Mouse (Mus musculus): ENCODE measurements around the gene Spindoc. TPM values are rescaled to one million over a fixed set of nuclear protein-coding genes. Genes with fewer than 3 reads are reported as not detected.

Spindoc gene
- 1.0 TPM for polyA plus RNA-seq (2014; fragmentation: Illumina TruSeq; extraction: RNeasy Lipid Tissue Mini Kit (QIAGEN cat#74804); ENCODE audit: low read depth, low replicate concordance)

DNA sequence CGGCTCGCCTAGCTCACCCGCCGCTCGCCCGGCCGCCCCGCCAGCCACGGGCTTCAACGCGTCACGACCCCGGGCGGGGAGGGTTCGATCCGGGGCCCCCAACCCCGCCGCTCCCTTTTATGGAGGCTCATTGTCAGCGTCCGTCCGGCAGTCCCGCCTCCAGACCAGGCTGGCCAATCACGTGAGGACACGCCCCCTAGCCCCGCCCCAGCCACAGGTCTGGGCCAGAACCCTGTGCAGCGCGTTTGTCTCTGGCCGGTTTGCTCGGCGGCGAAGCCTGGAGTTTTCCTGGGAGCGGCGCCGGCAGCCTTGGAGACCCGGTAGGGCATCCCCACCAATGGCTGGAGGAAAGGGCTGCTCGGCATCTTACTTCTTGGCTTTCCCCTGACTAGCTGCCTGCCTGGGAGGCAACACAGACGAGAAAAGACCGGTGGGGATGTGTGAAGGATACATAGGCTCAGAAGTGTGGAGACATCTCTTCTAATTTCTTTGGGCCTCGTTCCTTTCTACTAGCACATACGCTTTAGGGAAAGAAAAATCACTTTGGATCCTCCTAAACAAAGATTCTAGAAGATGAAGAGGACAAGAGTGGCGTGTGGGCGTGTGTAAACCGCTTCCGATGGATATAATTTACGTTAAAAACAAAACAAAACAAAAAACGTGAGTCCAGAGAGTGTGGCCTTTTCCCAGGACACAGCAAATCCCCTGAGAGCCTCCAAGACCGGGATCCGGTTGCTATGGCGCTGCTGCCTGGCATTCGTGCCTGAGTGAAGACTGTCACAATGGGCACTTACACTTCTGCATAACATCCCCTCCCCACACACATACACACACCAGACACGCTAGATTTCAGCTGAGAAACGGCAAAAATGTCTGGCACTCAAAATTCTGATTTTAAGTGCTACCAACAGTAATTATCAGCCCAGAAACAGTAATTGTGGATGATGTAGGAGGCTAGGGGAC, at the start of gene Spindoc:
Gene Spindoc (minus strand): TSS at position 92 of the 963 bp plus-strand sequence.

DNA sequence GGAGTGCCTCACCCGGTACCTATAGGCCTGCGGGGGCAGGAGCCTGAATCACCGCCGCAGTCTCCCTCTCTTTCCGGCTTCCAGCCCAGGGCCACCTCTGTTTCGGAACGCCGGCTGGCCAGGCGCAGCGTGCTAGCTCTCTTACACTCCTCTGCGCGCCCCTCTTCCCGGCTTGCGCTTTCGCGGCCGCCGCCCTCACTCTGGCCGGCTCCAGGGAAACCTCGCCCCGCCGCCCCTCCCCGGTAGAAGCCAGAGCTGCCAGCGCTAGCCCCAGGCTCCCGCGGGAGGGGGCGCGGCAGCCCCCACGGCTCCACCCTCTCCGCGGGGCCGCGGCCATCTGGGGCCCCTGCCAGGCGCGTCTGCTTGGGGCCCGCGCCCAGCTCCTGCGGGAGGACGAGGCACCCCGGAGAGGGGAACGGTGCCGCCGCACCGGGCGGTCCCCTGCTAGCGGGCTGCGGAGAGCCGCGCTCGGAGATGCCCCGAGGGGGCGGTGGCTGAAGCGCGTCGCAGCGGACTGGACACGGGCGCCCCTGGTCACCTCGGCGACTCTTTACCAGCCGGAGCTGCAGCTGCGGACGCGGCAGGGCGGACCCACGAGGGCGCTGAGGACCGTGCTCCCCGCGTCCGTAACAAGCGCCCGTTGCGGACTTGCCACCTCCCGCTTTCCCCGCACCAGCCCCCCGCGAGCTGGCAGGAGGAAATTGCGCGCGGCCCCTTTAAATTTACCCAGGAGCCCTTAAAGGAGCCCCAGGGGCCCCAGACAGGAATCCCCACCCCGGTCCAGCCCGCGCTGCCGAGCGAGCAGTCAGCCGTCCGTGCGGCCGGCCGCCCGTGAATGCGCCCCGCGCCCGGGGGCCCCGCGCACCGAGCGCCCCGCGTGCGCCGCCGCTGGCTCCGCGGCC, 34.3 kb upstream of the Spindoc start, which contains the start of gene 2700081O15Rik:
Gene 2700081O15Rik (plus strand): TSS at position 792 of the 902 bp plus-strand sequence.

DNA sequence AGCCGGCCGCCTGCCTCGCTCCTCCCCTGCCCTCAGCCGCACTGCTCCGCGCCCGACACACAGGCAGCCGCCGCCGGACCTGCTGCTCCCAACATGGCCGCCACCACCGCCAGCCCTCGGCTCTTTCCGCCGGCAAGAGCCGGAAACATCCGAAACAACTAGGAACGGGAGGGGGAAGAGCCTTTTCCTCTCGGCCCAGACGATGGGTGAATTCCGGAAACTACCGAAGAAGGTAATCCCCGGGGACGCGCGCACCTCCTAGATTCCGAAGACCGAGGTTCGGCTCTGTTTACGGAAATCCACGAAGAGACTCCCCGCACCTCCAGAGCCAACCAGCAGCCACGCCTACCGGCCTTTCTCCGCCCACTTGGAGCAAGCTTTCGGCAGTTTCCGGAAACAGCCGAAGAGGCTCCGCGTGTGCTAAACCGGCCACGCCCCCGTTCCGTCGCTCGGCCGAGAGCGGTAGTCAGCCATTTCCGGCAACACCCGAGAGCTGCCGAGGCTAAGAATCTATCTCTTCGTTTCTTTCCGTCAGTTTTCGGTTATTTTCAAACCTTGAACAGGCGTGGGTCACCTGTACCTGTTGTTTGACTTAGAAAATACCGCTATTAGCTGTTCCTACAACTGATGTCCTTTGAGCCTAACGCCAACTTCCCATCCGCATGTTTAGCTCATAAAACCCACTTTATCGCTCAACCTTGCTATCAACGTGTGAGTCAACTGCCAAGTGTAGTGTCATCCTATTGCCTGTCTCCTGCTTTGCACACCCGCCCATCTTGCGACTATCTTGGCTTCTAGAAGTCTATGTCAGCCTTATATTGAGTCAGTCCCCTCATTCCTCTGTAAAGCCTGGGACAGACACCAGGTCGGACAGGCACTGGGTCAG, 41.0 kb downstream of the Spindoc start, which contains the start of gene Mark2:
Gene Mark2 (minus strand): TSS at position 349 of the 886 bp plus-strand sequence.

Other genes starting within 250 kb of the Spindoc start
- gene Otub1, start 176.7 kb downstream of the Spindoc start, polyA plus RNA-seq (2014; fragmentation: Illumina TruSeq; extraction: RNeasy Lipid Tissue Mini Kit (QIAGEN cat#74804); ENCODE audit: low read depth, low replicate concordance): 28.8 TPM
- 141 TPM for gene Cox8a, start 165.4 kb downstream of the Spindoc start, polyA plus RNA-seq (2014; fragmentation: Illumina TruSeq; extraction: RNeasy Lipid Tissue Mini Kit (QIAGEN cat#74804); ENCODE audit: low read depth, low replicate concordance)
- 12.0 TPM for gene Naa40, start 141.8 kb downstream of the Spindoc start, polyA plus RNA-seq (2014; fragmentation: Illumina TruSeq; extraction: RNeasy Lipid Tissue Mini Kit (QIAGEN cat#74804); ENCODE audit: low read depth, low replicate concordance)
- gene Rcor2, start 115.7 kb downstream of the Spindoc start, polyA plus RNA-seq (2014; fragmentation: Illumina TruSeq; extraction: RNeasy Lipid Tissue Mini Kit (QIAGEN cat#74804); ENCODE audit: low read depth, low replicate concordance): not detected
- 73.6 TPM for gene Mark2, start 41.1 kb downstream of the Spindoc start, polyA plus RNA-seq (2014; fragmentation: Illumina TruSeq; extraction: RNeasy Lipid Tissue Mini Kit (QIAGEN cat#74804); ENCODE audit: low read depth, low replicate concordance)
- gene 2700081O15Rik, start 34.6 kb upstream of the Spindoc start, polyA plus RNA-seq (2014; fragmentation: Illumina TruSeq; extraction: RNeasy Lipid Tissue Mini Kit (QIAGEN cat#74804); ENCODE audit: low read depth, low replicate concordance): 8.4 TPM
- gene Rtn3, start 100.3 kb upstream of the Spindoc start, polyA plus RNA-seq (2014; fragmentation: Illumina TruSeq; extraction: RNeasy Lipid Tissue Mini Kit (QIAGEN cat#74804); ENCODE audit: low read depth, low replicate concordance): 447 TPM
- 122 TPM for gene Atl3, start 111.0 kb upstream of the Spindoc start, polyA plus RNA-seq (2014; fragmentation: Illumina TruSeq; extraction: RNeasy Lipid Tissue Mini Kit (QIAGEN cat#74804); ENCODE audit: low read depth, low replicate concordance)
- gene Pla2g16, start 174.5 kb upstream of the Spindoc start, polyA plus RNA-seq (2014; fragmentation: Illumina TruSeq; extraction: RNeasy Lipid Tissue Mini Kit (QIAGEN cat#74804); ENCODE audit: low read depth, low replicate concordance): 12.6 TPM
- gene Lgals12, start 224.2 kb upstream of the Spindoc start, polyA plus RNA-seq (2014; fragmentation: Illumina TruSeq; extraction: RNeasy Lipid Tissue Mini Kit (QIAGEN cat#74804); ENCODE audit: low read depth, low replicate concordance): 49.4 TPM
- gene Hrasls5, start 229.5 kb upstream of the Spindoc start, polyA plus RNA-seq (2014; fragmentation: Illumina TruSeq; extraction: RNeasy Lipid Tissue Mini Kit (QIAGEN cat#74804); ENCODE audit: low read depth, low replicate concordance): not detected

Data from sigmoid colon, adult 10 weeks (tissue).